Mouse (Mus musculus) naive thymus-derived CD4-positive, alpha-beta T cell, adult 2 months (primary cell): ENCODE data around the gene Olfr1113.
"Not testable (repeated sequence)": the region's sequence is repeated elsewhere in the genome, so short reads cannot be mapped to it uniquely, and the experiment has no call there.

Experiments
- DNase-seq: peaks from one replicate; pipeline ENCODE4 v3.0.0-alpha.2; 2011; ENCODE audit warnings: low read depth

Olfr1113 gene

DNA sequence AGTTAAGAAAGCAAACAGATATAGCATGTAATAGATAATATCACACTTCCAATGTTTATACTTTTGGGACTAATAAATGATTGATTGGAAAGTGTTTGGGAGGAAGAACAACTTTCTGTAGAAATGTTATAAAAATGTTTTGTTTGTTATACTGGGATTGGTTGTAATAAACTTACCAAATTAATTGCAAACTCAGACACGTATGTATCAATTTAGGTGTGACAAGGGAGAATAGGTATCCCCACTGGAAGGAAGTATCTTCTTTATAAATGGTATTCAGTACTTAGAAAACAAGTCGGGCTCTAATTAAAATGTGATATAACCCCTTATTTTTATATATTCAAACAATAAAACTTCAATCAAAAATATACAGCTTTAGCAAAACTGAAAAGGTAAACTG lies at the start of gene Olfr1113:
Gene Olfr1113 (plus strand): TSS at position 301 of the 400 bp plus-strand sequence.
- no peak for DNase-seq

DNA sequence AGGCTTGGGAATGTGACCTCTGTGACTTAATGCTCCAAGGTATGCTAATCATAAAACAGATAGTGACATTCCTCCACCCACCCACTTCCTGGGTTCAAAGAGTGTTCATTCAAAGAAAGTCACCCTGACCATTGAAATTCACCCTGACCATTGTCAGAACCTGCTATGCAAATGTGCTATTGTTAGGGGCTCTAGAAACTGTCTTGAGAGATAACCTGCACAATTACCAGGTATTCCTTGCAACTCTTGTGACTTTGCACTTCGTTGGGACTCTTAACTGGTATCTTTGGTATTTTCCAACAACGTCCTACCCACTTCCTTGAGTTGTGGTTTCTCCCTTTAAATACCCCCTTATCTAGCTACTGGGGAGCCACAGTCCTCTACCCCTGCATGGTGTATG lies 41.0 kb upstream of the Olfr1113 start:
- DNase-seq = not testable (repeated sequence)

DNA sequence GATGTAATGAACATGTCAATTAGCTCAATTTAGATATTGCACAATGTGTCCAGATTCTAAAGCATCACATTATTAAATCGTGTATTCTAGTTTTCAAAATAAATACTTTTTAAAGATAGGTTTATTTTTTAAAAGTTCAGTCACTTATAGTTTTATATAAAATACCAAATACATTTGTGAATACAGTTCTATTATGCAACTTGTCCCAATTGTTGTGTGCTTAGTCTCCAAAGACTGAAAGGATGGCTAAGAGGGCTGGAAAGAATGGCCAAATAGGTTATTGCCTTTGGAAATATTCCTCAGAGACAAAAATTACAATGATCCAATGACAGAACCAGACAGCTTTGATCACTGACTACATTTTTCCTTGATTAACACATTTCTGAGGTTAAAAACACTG lies 21.3 kb upstream of the Olfr1113 start, which contains the start of gene Olfr1112:
Gene Olfr1112 (plus strand): TSS at position 301 of the 400 bp plus-strand sequence.
- no peak for DNase-seq

DNA sequence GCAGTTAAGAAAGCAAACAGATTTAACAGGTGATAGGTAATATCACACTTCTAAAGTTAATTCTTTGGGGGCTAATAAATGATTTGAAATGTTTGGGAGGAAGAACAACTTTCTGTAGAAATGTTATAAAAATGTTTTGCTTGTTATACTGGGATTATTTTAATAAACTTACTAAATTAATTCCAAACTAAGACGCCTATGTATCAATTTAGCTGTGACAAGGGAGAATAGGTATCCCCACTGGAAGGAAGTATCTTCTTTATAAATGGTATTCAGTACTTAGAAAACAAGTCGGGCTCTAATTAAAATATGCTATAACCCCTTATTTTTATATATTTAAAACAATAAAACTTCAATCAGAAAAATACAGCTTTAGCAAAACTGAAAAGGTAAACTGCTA lies 38.9 kb downstream of the Olfr1113 start, which contains the start of gene Olfr1115:
Gene Olfr1115 (plus strand): TSS at position 301 of the 400 bp plus-strand sequence.
- DNase-seq = no peak
